Mouse (Mus musculus) retina, embryonic 14.5 days (tissue): ENCODE results near the gene Sec24c.
"Not testable (repeated sequence)": the region's sequence is repeated elsewhere in the genome, so short reads cannot be mapped to it uniquely, and the experiment has no call there.

Experiments used
- DNase-seq: peaks from one replicate; pipeline ENCODE4 v3.0.0-alpha.2; 2015; ENCODE audit warnings: low spot score

Sec24c gene

DNA sequence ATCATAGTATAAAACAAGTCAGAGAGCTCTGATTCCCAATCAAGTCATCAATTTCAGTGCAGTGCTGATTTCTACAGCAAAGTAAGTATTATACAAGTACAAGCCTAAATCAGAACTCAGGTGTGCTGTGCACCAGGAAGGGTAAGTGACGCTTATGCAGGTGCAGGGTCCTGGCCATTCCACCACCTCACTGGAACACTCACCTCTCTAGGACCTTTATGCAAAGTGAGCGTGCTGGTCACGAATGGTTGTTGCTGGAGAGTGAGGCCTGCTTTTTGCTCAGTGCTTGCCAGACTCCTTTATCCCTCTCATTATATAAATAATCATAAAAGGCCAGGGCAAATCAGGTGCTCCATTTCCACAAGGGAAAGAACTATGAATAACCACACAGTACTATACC lies 26.3 kb downstream of the Sec24c start:
- no peak for DNase-seq

GRCm38 (mm10) chr14:20701554-20701953 lies 27.4 kb downstream of the Sec24c start:
- no peak for DNase-seq

DNA sequence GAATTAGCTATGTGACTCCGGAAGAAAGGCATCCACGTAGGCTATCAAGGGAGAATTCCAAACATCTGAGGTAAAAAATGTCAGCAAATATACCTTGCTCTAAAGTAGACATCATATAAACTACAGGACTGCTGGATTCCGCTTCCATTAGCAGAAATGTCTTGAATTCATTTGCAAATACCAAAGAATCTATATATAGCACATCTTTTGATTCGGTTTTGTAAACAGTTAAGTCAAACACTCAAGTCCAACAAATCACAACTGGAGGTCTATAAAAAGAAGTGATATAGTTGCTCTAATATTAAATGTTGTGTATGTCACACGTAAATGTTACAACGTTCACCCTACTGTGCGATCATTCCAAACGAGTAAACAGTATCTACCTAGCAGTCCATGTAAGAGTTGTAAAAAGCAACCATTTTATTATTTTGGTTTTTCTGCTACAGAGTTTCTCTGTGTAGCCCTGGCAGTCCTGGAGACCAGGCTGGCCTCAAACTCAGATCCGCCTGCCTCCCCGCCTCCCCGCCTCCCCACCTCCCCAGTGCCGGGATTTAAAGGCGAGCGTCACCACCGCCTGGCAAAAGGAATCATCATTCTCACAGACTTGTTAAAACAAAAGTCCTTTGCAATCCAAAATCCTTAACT lies 28.1 kb downstream of the Sec24c start:
- no peak for DNase-seq

DNA sequence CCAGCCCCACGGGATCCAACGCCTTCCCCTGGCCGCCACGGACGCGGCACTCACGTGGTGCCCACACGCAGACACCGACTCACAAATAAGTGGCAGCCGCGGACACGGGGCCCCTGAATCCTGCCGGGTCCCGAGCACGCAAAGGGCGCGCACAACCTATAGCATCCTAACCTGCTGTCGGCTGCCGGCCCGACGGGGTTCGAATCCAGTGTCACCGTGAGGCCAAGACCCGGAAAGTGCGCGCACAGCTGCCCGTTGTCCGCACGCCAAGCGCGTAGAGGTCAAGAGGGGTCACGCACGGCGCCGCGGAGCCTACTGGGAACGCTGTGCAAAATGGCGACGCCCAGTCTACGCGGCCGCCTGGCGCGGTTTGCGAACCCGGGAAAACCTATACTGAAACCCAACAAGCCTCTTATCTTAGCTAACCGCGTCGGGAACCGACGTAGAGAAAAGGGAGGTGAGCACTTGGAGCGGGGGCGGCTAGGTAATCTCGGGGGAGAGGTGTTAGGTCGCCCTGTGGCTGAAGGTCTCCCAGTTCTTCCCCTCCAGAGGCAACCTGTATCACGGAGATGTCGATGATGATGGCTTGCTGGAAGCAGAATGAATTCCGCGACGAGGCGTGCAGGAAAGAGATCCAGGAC lies 28.8 kb downstream of the Sec24c start, which contains the start of gene Chchd1:
Gene Chchd1 (plus strand): TSS at position 266 of the 641 bp plus-strand sequence.
- peak; percentile 91 for DNase-seq

DNA sequence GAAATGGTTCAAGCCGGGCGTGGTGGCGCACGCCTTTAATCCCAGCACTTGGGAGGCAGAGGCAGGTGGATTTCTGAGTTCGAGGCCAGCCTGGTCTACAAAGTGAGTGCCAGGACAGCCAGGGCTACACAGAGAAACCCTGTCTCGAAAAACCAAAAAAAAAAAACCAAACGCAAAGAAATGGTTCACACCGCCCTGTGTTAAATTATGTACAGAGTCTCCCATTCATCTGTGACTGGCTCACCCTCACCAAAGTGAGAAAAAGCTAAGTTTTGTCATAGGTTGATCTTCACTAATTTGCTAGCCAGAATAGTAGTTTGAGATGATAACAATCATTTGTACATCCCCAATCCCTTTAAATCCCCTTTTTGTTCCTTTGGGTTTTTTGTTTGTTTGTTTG lies 29.4 kb downstream of the Sec24c start:
- not testable (repeated sequence) for DNase-seq

DNA sequence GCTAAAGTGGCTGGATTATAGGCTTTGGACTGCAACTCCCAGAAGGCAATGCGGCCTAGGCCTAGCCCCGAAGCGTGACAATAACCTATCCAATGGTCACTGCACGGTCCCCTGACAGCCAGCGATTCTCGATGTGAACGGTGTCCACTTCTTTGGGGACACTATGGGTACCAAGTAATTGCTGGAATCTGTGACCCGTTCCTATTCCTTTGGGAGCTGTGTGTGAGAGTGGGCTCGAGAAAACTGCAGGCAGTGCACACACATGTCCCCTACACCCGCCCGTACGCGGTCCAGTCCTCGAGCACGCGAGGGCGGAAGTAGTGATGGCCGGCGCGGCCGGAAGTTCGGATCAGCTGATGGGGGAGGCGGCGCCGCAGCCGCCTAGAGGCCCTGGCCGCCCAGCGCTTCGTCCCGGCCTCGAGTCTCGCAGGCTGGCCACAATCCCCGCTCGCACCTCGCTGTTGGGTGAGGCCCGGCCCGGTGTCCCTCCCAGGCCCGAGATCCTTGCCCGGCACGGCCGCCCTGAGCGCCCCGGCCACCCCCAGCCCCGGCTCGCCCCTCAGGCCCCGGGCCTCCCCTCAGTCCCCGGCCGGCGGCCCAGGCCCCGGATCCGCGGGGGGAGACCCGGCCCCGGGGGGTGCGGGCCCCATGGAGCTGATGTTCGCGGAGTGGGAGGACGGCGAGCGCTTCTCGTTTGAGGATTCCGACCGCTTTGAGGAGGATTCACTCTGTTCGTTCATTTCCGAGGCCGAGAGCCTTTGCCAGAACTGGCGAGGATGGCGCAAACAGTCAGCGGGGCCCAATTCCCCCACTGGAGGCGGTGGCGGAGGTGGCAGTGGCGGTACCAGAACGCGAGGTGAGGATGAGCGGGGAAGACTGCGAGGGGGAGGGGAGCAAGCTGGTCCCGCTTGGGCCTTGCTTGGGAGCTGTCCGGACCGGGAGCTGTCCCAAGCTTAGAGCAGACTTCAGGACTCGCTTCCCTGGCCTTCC lies 33.4 kb downstream of the Sec24c start, which contains the start of gene Zswim8:
Gene Zswim8 (plus strand): TSS at position 352 of the 990 bp plus-strand sequence.
- DNase-seq = peak; percentile 93

GRCm38 (mm10) chr14:20708239-20708638 lies 34.1 kb downstream of the Sec24c start:
- no peak for DNase-seq

DNA sequence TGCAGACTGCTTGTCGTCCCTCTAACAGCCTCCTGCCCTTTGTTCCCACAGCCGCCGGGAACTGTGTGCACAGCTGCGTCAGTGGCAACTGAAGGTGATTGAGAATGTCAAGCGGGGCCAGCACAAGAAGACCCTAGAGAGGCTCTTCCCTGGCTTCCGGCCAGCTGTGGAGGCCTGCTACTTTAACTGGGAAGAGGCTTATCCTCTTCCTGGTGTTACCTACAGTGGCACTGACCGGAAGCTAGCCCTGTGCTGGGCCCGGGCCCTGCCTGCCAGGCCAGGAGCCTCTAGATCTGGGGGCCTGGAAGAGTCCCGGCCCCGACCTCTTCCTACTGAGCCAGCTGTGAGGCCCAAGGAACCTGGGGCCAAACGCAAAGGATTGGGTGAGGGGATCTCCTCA lies 39.7 kb downstream of the Sec24c start:
- no peak for DNase-seq

GRCm38 (mm10) chr14:20718443-20718842 lies 44.3 kb downstream of the Sec24c start:
- no peak for DNase-seq

- DNase-seq = no peak
These were observed 45.7 kb downstream of the Sec24c start for GRCm38 (mm10) chr14:20719767-20720166.

- no peak for DNase-seq
These were observed 47.3 kb downstream of the Sec24c start for GRCm38 (mm10) chr14:20721371-20721770.

DNA sequence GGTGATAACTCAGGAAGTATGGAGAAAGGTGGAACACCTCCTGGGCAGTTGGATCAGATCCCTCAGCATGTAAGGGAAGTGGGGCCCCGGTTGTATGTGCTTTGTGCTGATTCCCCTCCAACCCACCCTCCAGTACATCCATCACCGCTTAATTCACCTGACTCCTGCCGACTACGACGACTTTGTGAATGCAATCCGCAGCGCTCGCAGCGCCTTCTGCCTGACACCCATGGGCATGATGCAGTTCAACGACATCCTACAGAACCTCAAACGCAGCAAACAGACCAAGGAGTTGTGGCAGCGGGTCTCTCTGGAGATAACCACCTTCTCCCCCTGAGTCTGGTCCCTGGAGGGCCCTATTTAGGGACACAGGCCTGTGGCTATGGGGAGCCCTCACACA lies 48.9 kb downstream of the Sec24c start:
- no peak for DNase-seq

GRCm38 (mm10) chr14:20724043-20724442 lies 49.9 kb downstream of the Sec24c start:
- peak; percentile 81 for DNase-seq

GRCm38 (mm10) chr14:20725660-20726339 lies 51.7 kb downstream of the Sec24c start:
- no peak for DNase-seq

GRCm38 (mm10) chr14:20729871-20730270 lies 55.8 kb downstream of the Sec24c start:
- no peak for DNase-seq

- DNase-seq = no peak
These were observed 56.9 kb downstream of the Sec24c start for GRCm38 (mm10) chr14:20730853-20731602.

GRCm38 (mm10) chr14:20733041-20733951 lies 59.2 kb downstream of the Sec24c start:
- no peak for DNase-seq

DNA sequence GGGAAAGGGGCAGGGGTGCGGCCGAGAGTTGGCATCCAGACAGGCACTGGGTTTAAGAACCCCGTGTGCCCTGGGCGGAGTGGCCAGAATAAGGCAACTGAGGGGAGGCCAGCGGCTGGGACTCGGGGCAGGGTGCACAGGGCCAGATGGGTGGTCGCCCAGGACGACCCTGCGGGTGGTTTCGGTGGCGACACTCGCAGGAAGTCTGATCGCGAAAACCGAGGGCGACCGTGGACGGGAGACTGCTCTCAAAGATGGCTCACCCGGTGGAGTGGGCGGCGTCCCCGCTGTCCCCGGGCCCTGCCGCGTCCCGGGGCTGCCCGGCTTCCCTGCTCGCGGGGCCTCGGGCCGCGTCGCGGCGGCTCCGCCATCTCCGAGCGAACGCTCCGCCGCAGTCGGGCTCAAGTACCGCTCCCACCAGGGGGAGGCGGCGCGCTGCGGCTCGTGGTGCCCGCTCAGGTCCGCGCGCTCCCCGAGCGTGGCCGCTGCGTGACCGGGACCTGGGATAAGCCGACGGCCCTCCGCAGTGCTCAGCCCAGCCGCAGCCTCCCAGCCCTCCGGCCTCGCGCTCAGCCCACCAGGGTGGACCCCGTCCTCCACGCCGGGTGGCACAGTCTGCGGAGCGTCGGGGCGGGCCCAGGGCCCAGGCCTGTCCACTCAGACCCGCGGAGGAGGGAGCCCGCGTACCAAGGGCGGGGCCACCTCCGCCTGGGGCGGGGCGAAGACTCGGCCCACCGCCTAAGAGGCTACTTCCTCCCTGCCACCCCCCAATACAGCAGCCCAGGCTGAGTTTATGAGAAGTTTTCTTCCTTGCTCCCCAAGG lies 60.1 kb downstream of the Sec24c start, which contains the start of gene Ndst2:
Gene Ndst2 (minus strand): TSS at position 611 of the 823 bp plus-strand sequence.
- peak; percentile 91 for DNase-seq

DNA sequence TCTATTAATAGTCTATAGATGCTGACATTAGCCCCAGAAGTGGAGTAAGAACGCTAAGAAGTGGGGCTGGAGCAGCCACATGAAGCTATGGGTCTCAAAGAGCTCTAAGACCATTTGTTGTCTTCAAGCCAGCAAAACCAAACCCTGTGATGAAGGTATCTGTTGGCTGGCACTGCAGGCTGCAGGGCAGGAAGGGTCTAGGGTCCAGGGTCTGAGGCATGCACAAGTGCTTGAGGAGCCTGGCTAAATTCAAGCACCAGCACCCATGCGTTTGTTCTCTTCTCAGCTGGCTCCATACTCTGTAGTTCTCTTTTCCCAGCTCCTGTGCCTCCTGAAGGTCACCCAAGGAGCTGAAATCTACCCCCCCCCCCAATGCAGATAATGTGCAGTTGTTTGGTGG lies 60.9 kb downstream of the Sec24c start:
- peak; percentile 21 for DNase-seq
